Mouse (Mus musculus): ENCODE results near the gene Atl1. TPM values are rescaled to one million over a fixed set of nuclear protein-coding genes. Genes with fewer than 3 reads are reported as not detected.
A peak's percentile ranks its signal among the peaks of the same experiment; 100 is the strongest.

Gene Atl1
- polyA plus RNA-seq, 1 experiment from 2014 or later: 6.2 TPM

DNA sequence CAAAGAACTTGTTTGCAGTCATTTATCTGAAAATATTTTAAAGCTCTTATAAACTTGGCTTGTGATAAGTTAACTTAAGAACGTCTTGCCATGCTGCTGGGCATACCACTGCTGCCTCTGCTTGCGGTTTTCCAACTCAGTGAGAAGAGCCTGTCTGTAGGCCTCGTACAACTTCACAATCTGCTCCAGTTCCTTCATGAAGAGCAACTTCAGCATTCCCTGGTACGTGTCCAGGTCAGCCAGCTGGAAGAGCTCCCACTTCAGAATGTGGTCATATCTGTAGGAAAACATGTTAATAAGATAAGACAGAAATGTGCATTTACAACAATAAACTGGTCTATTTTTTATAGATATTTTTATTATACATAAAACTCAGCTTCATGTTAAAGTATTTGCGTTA lies 73.7 kb downstream of the Atl1 start:
- Histone ChIP-seq H3K9ac (ENCODE audit: low read depth, low read length) (no peak overlapping the region), H3K27ac (ENCODE audit: low read depth, low read length) (no peak overlapping the region), H3K4me3 (ENCODE audit: low read depth, low read length) (no peak overlapping the region), H3K27me3 (ENCODE audit: control insufficient read depth, insufficient read depth, low read length) (no peaks in the 10 kb centered on the region), H3K36me3 (ENCODE audit: control insufficient read depth, insufficient read depth, low read length) (peaks cover 13% of the 10 kb centered on the region), H3K4me2 (no peak overlapping the region), H3K9me3 (replicated peaks; ENCODE audit: control insufficient read depth, low read length) (no peaks in the 10 kb centered on the region), H3K4me1 (ENCODE audit: control insufficient read depth, insufficient read depth, low read length) (no peaks in the 10 kb centered on the region)
- no peak for ATAC-seq (replicated peaks; ENCODE audit: insufficient number of reproducible peaks, low FRiP score, low TSS enrichment)
- WGBS (ENCODE audit: insufficient replicate concordance): 61% methylated on average over 5 of the region's 5 CpGs

DNA sequence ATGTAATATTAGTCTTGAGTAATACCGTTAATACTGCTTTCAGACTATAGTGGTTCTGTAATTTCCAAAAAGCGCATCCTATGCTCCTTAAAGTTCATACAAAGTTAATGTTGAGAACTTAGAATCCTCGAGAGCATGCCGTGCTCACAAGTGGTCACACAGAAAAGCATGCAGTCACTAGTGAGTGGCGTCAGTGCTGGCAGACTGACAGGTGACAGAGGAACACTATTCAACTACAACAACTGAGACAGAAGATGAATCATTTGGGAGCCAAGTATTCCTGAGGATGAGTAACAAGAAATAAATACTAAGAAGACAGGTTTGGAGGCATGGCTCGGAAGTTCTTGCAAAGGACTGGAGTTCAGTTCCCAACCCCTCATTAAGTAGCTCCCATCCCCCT lies 74.7 kb downstream of the Atl1 start:
- Histone ChIP-seq H3K4me1 (ENCODE audit: control insufficient read depth, insufficient read depth, low read length) (no peaks in the 10 kb centered on the region), H3K9me3 (replicated peaks; ENCODE audit: control insufficient read depth, low read length) (no peaks in the 10 kb centered on the region), H3K27me3 (ENCODE audit: control insufficient read depth, insufficient read depth, low read length) (no peaks in the 10 kb centered on the region), H3K4me3 (ENCODE audit: low read depth, low read length) (no peak overlapping the region), H3K36me3 (ENCODE audit: control insufficient read depth, insufficient read depth, low read length) (peaks cover 19% of the 10 kb centered on the region), H3K9ac (ENCODE audit: low read depth, low read length) (no peak overlapping the region), H3K4me2 (no peak overlapping the region), H3K27ac (ENCODE audit: low read depth, low read length) (no peak overlapping the region)
- ATAC-seq (replicated peaks; ENCODE audit: insufficient number of reproducible peaks, low FRiP score, low TSS enrichment): no peak
- WGBS (ENCODE audit: insufficient replicate concordance): 88% methylated on average over 6 of the region's 6 CpGs

DNA sequence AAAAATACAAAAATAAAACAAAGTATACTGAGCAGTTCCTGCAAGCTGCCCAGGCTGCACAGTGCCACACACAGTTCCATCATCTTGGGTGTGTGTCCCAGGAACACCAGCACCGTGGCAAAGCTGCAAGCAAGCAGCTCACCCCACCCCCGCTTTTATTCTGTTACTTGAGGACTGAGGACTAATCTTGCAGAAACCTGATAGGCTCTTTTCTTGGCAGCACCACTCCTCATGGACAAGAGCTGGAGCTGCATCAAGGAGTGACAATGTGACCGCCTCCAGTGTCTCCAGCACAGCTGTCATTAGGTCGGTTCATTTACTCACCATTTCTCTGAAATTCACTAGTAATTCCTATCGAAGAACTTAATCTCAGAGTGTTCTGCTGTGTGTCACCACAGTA lies 75.7 kb downstream of the Atl1 start:
- H3K9me3 ChIP-seq (replicated peaks; ENCODE audit: control insufficient read depth, low read length): no peaks in the 10 kb centered on the region
- no peak overlapping the region for H3K9ac ChIP-seq (ENCODE audit: low read depth, low read length)
- peaks cover 15% of the 10 kb centered on the region for H3K36me3 ChIP-seq (ENCODE audit: control insufficient read depth, insufficient read depth, low read length)
- WGBS (ENCODE audit: insufficient replicate concordance): 69% methylated on average over 5 of the region's 5 CpGs
- no peak overlapping the region for H3K4me3 ChIP-seq (ENCODE audit: low read depth, low read length)
- H3K4me1 ChIP-seq (ENCODE audit: control insufficient read depth, insufficient read depth, low read length): no peaks in the 10 kb centered on the region
- no peaks in the 10 kb centered on the region for H3K27me3 ChIP-seq (ENCODE audit: control insufficient read depth, insufficient read depth, low read length)
- no peak for ATAC-seq (replicated peaks; ENCODE audit: insufficient number of reproducible peaks, low FRiP score, low TSS enrichment)
- H3K4me2 ChIP-seq: no peak overlapping the region
- no peak overlapping the region for H3K27ac ChIP-seq (ENCODE audit: low read depth, low read length)

DNA sequence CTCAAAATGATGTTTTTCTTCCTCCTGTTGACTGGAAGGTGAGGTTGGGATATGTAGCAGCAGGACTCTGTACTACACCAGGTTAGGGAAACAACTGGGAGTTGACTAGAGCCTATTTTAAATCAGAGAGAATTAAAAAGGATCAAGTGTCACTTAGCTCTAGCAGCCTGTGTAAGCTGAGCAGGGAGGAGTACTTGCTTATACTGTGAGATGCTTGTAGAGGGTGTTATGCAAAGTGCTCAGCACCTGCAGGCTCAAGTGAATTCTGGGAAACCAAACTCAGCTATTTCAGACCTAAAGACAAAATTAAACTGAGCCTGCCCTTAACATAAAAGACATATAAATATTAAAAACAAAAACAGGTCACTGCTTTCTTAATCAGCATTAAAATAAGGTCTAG lies 81.3 kb downstream of the Atl1 start:
- Histone ChIP-seq H3K4me3 (ENCODE audit: low read depth, low read length) (no peak overlapping the region), H3K27me3 (ENCODE audit: control insufficient read depth, insufficient read depth, low read length) (no peaks in the 10 kb centered on the region), H3K4me1 (ENCODE audit: control insufficient read depth, insufficient read depth, low read length) (0 out of 2 replicates have a peak, but pooled peaks cover 2% of the 10 kb centered on the region), H3K36me3 (ENCODE audit: control insufficient read depth, insufficient read depth, low read length) (peaks cover 9% of the 10 kb centered on the region; the same call in 1 of the 2 replicates), H3K4me2 (no peak overlapping the region), H3K9ac (ENCODE audit: low read depth, low read length) (no peak overlapping the region), H3K9me3 (replicated peaks; ENCODE audit: control insufficient read depth, low read length) (no peaks in the 10 kb centered on the region), H3K27ac (ENCODE audit: low read depth, low read length) (no peak overlapping the region)
- ATAC-seq (replicated peaks; ENCODE audit: insufficient number of reproducible peaks, low FRiP score, low TSS enrichment): no peak

DNA sequence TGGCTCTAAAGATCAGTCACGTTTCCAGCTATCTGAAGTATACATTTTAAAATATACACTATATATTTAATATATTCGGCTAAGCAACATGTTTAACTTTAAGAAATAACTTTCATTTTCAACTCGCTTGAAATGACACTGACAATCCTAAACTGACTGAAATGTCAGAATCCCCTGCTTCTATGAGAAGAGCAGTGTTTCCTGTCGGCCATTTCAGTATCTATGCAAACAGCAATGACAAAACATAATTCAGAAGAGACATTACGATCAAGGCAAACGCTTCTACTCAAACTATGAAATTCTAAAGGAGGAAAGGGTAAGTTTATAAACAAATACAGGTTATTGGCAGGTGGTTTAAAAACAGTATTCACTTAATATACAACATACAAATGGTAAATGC lies 84.3 kb downstream of the Atl1 start:
- ATAC-seq (replicated peaks; ENCODE audit: insufficient number of reproducible peaks, low FRiP score, low TSS enrichment): no peak
- H3K4me3 ChIP-seq (ENCODE audit: low read depth, low read length): no peak overlapping the region
- H3K36me3 ChIP-seq (ENCODE audit: control insufficient read depth, insufficient read depth, low read length): peaks cover 5% of the 10 kb centered on the region; the same call in 1 of the 2 replicates
- no peak overlapping the region for H3K9ac ChIP-seq (ENCODE audit: low read depth, low read length)
- H3K27me3 ChIP-seq (ENCODE audit: control insufficient read depth, insufficient read depth, low read length): no peaks in the 10 kb centered on the region
- whole genome bisulfite sequencing (ENCODE audit: insufficient replicate concordance): 86% methylated on average over 6 of the region's 6 CpGs
- 0 out of 2 replicates have a peak, but pooled peaks cover 2% of the 10 kb centered on the region for H3K4me1 ChIP-seq (ENCODE audit: control insufficient read depth, insufficient read depth, low read length)
- H3K9me3 ChIP-seq (replicated peaks; ENCODE audit: control insufficient read depth, low read length): no peaks in the 10 kb centered on the region
- no peak overlapping the region for H3K4me2 ChIP-seq
- H3K27ac ChIP-seq (ENCODE audit: low read depth, low read length): no peak overlapping the region

DNA sequence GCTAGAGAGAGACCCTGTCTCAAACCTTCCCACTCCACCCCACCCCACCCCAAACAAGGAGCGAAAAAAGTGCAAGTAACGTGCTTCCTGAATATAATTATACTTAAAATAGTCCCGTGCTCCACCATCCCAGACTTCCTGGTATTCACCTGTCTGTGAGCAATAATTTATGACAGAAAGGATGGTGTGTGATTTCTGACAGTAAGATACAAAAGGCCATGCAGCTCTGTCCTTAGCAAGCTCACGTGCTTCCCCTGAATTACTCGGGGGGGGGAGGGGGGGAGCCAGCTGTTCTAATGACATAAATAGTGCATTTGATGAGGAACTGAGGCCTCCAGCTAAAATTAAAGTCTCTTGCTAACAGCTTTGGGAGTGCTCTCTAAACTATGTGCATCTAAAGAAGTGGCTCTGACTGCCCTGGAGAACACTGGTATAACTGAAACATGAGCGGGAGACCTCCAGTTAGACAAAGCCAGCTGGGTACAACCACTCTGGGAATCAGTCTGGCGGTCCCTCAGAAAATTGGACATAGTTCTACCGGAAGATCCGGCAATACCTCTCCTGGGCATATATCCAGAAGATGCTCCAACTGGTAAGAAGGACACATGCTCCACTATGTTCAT lies 85.1 kb downstream of the Atl1 start:
- 81% methylated on average over 9 of the region's 9 CpGs for WGBS (ENCODE audit: insufficient replicate concordance)
- no peak for ATAC-seq (replicated peaks; ENCODE audit: insufficient number of reproducible peaks, low FRiP score, low TSS enrichment)
- no peak overlapping the region for H3K27ac ChIP-seq (ENCODE audit: low read depth, low read length)
- no peak overlapping the region for H3K4me3 ChIP-seq (ENCODE audit: low read depth, low read length)
- peaks cover 4% of the 10 kb centered on the region; the same call in 1 of the 2 replicates for H3K36me3 ChIP-seq (ENCODE audit: control insufficient read depth, insufficient read depth, low read length)
- 0 out of 2 replicates have a peak, but pooled peaks cover 2% of the 10 kb centered on the region for H3K4me1 ChIP-seq (ENCODE audit: control insufficient read depth, insufficient read depth, low read length)
- H3K9ac ChIP-seq (ENCODE audit: low read depth, low read length): no peak overlapping the region
- H3K9me3 ChIP-seq (replicated peaks; ENCODE audit: control insufficient read depth, low read length): no peaks in the 10 kb centered on the region
- no peaks in the 10 kb centered on the region for H3K27me3 ChIP-seq (ENCODE audit: control insufficient read depth, insufficient read depth, low read length)
- H3K4me2 ChIP-seq: no peak overlapping the region

DNA sequence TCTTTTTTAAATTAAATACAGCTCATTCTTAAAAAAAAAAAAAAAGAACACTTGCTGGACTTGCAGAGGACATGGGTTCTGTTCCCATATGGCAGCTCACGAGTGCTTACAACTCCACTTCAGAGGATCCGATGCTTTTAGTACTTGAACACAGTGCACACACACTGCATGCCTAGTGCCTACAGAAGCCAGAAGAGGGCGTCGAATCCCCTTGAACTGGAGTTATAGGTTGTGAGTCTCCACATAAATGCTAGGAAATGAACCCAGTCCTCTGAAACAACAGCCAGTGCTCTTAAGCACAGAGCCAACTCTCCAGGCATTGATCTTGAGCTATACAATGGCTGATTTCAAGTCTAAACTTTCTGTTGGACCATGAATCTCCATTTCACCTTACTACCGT lies 90.5 kb downstream of the Atl1 start:
- peaks cover 4% of the 10 kb centered on the region; the same call in 1 of the 2 replicates for H3K4me1 ChIP-seq (ENCODE audit: control insufficient read depth, insufficient read depth, low read length)
- peaks cover 12% of the 10 kb centered on the region for H3K36me3 ChIP-seq (ENCODE audit: control insufficient read depth, insufficient read depth, low read length)
- H3K9ac ChIP-seq (ENCODE audit: low read depth, low read length): no peak overlapping the region
- H3K9me3 ChIP-seq (replicated peaks; ENCODE audit: control insufficient read depth, low read length): no peaks in the 10 kb centered on the region
- no peaks in the 10 kb centered on the region for H3K27me3 ChIP-seq (ENCODE audit: control insufficient read depth, insufficient read depth, low read length)
- WGBS (ENCODE audit: insufficient replicate concordance): 78% methylated on average over 5 of the region's 5 CpGs
- H3K4me2 ChIP-seq: no peak overlapping the region
- H3K4me3 ChIP-seq (ENCODE audit: low read depth, low read length): no peak overlapping the region
- no peak for ATAC-seq (replicated peaks; ENCODE audit: insufficient number of reproducible peaks, low FRiP score, low TSS enrichment)
- no peak overlapping the region for H3K27ac ChIP-seq (ENCODE audit: low read depth, low read length)

DNA sequence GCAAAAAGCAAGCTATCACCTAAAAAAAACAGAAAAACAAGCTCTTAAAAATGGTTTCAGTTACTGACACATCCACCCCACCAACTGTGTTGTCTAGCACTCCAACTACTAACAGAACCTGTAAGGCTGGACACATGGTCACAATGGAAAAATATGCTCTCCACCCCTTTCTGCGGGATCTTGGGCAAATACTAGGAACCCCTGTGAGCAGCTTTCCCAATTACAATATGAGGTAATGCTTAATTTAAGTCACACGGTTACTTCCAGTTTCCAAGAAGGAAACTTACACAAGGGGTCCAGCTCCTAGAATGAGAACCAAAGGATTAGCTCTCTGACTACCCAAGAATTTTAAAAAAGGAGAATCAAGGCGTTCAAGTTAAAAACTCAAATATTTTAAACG lies 93.1 kb downstream of the Atl1 start:
- no peaks in the 10 kb centered on the region for H3K27me3 ChIP-seq (ENCODE audit: control insufficient read depth, insufficient read depth, low read length)
- WGBS (ENCODE audit: insufficient replicate concordance): 49% methylated on average over 4 of the region's 4 CpGs
- no peak for ATAC-seq (replicated peaks; ENCODE audit: insufficient number of reproducible peaks, low FRiP score, low TSS enrichment)
- H3K4me1 ChIP-seq (ENCODE audit: control insufficient read depth, insufficient read depth, low read length): peaks cover 4% of the 10 kb centered on the region; the same call in 1 of the 2 replicates
- H3K27ac ChIP-seq (ENCODE audit: low read depth, low read length): no peak overlapping the region
- H3K36me3 ChIP-seq (ENCODE audit: control insufficient read depth, insufficient read depth, low read length): peaks cover 12% of the 10 kb centered on the region
- peak overlapping the region; percentile 94 for H3K4me3 ChIP-seq (ENCODE audit: low read depth, low read length)
- no peaks in the 10 kb centered on the region for H3K9me3 ChIP-seq (replicated peaks; ENCODE audit: control insufficient read depth, low read length)
- H3K4me2 ChIP-seq: peak overlapping the region; percentile 70
- H3K9ac ChIP-seq (ENCODE audit: low read depth, low read length): peak overlapping the region; percentile 97

DNA sequence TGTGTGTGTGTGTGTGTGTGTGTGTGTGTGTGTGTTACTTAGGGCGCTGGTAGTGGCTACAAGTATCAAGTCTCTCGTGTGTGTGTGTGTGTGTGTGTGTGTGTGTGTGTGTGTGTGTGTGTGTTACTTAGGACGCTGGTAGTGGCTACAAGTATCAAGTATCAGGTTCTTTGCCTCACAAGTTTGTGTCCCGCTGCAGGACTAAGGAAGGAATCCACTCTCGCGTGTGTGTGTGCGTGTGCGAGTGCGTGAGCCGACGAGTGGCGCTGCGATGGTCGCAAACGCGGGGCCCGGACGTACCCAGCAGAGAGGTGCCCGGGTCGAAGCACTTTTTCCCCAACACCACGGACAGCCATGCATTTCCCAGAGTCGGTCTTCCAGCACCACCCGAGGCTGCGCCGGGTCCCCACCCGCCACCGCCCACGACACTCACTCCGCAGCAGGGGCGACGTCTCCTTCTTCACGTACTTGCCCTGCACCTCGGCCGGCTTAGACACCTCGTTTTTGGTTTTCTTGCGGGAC lies 93.9 kb downstream of the Atl1 start:
- ATAC-seq (replicated peaks; ENCODE audit: insufficient number of reproducible peaks, low FRiP score, low TSS enrichment): 0 out of 2 replicates have a peak, but pooled peaks have one; percentile 53
- Histone ChIP-seq H3K4me1 (ENCODE audit: control insufficient read depth, insufficient read depth, low read length) (peaks cover 4% of the 10 kb centered on the region; the same call in 1 of the 2 replicates), H3K27ac (ENCODE audit: low read depth, low read length) (peak overlapping the region; percentile 94), H3K4me2 (peak overlapping the region; percentile 70), H3K9me3 (replicated peaks; ENCODE audit: control insufficient read depth, low read length) (no peaks in the 10 kb centered on the region), H3K4me3 (ENCODE audit: low read depth, low read length) (peak overlapping the region; percentile 94), H3K36me3 (ENCODE audit: control insufficient read depth, insufficient read depth, low read length) (peaks cover 12% of the 10 kb centered on the region), H3K27me3 (ENCODE audit: control insufficient read depth, insufficient read depth, low read length) (no peaks in the 10 kb centered on the region), H3K9ac (ENCODE audit: low read depth, low read length) (peak overlapping the region; percentile 97)
- under 1% methylated on average over 35 of the region's 36 CpGs for WGBS (ENCODE audit: insufficient replicate concordance)

Data from heart, embryonic 11.5 days (tissue).